Mouse (Mus musculus): ENCODE data around the gene Gm20388.

- TF ChIP-seq CTCF (IDR thresholded peaks at IDR 0.05; ENCODE audit: borderline replicate concordance, insufficient read depth, low read depth, low read length) (no peak), POLR2A (IDR thresholded peaks at IDR 0.05; ENCODE audit: borderline replicate concordance, insufficient read depth, low read length) (no peak)
Measured at GRCm38 (mm10) chr8:121335684-121336083, 1425.0 kb downstream of the Gm20388 start.
